22 mouse cellular contexts compared by ENCODE assay signal in the genomic region with DNA sequence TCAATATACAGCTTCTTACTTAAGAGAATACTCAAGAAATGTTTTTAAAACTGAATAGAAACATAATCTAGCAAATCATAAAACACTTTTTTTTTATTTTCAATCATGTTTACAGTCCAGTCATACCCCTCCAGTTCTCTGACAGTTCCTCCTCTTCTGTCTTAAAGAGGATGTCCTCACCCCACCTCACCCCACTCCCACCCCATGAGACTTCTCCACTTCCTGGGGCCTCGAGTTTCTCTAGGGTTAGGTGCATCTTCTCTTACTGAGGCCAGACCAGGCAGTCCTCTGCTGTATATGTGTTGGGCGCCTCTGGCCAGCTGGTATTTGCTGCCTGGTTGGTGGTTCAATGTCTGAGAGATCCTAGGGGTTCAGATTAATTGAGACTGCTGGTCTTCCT. TPM values are rescaled to one million over a fixed set of nuclear protein-coding genes. Genes with fewer than 3 reads are reported as not detected.
DNase-seq lines count a peak whose midpoint lies in the region.
"Had no signal": no experiment of that assay in that cellular context is flagged by ENCODE, and none has a peak within 500 bp of the region (broad histone marks: within the 10 kb centered on the region; RNA-seq: fewer than 3 reads in every experiment).

No protein-coding gene starts in this region.

- intact Hi-C loops in left cerebral cortex, postnatal 25 days (cut with DNase I) = no loop called here

- DNase-seq in thymus, postnatal 14 days = peak; percentile 9
- no peak for DNase-seq in thymus, postnatal 4 days
- peak; percentile 31 for DNase-seq in T-cell, adult 2 months (ENCODE audit: low spot score)
- DNase-seq in natural killer cell, adult 2 months (ENCODE audit: low spot score in 2 of 2) = peak; percentile 6 to 27
- DNase-seq in left cerebral cortex, postnatal 25 days (ENCODE audit: low spot score in 2 of 2) = no peak
- DNase-seq in kidney, adult 11 months = no peak
- DNase-seq: adrenal gland, adult 8-10 months; cerebellum, adult 8-10 months; cerebellum, postnatal 25 days; gastrocnemius, adult 2 months; gastrocnemius, postnatal 36 days; heart, postnatal 4 days; kidney, adult 18-20 months; kidney, postnatal 25 days; lung, embryonic 14.5 days; lung, postnatal 14 days; retina, postnatal 1 day; right cerebral cortex, postnatal 14 days had no signal

RNA-seq across cellular contexts. Expression of a gene that starts 21.9 kb away (rescaled TPM):
- total RNA-seq in left cerebral cortex, postnatal 25 days (2021) = not detected
- total RNA-seq: gastrocnemius, adult 2 months; layer of hippocampus, adult 18-20 months; layer of hippocampus, postnatal 10 days; left cerebral cortex, adult 18-20 months; left cerebral cortex, postnatal 14 days had no signal

Comparison
In these comparisons a context has a peak if more than half of its experiments do, and no peak if none do; other contexts are left out.
1. DNase-seq: peak in thymus, postnatal 14 days (single experiment), T-cell, adult 2 months (single experiment) and natural killer cell, adult 2 months (2 of 2); none in thymus, postnatal 4 days (single experiment), left cerebral cortex, postnatal 25 days (0 of 2) and kidney, adult 11 months (single experiment).